Mouse (Mus musculus): Measurements from ENCODE around the gene Mum1. TPM values are rescaled to one million over a fixed set of nuclear protein-coding genes. Genes with fewer than 3 reads are reported as not detected.

Gene Mum1
- polyA plus RNA-seq, 1 experiment: 42.8 TPM

DNA sequence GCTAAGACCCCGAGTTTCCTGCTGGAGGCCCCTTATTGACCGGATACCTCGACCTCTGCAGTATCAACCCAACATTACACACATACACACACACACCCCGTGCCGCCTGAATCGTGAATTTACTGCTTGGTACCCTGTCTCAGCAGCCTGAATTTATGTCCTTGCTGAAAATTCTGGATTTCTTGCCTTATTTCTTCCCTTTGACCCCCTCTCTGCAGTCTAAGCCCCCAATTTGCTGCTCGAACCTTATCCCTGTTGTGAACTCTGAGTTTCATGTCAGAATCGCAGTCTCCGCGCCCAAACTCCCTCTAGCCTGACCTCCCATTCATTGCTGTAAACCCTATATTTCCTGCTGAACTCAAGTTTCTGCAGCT is 919 bp downstream of the Mum1 start:
- Histone ChIP-seq H3K4me3 (ENCODE audit: extremely low read depth, insufficient read depth, insufficient read length) (peak overlapping the region; percentile 77), H3K36me3 (ENCODE audit: control insufficient read depth, insufficient read depth, low read length) (peaks cover 21% of the 10 kb centered on the region), H3K27ac (ENCODE audit: insufficient read depth, low read length) (peak overlapping the region; percentile 72), H3K27me3 (ENCODE audit: control insufficient read depth, insufficient read depth, low read length) (no peaks in the 10 kb centered on the region), H3K4me1 (ENCODE audit: control insufficient read depth, insufficient read depth, insufficient read length) (no peaks in the 10 kb centered on the region; the same call in 1 of the 2 replicates)
- WGBS: 5% methylated on average over 10 of the region's 10 CpGs
- DNase-seq (ENCODE audit: low read depth in 1 of 2, low spot score in 2 of 2): no peak
- TF ChIP-seq POLR2A (IDR thresholded peaks at IDR 0.05; ENCODE audit: low read depth, low read length): no peak
- TF ChIP-seq CTCF (IDR thresholded peaks at IDR 0.05; ENCODE audit: extremely low read depth, insufficient read depth, insufficient read length, insufficient replicate concordance): no peak

DNA sequence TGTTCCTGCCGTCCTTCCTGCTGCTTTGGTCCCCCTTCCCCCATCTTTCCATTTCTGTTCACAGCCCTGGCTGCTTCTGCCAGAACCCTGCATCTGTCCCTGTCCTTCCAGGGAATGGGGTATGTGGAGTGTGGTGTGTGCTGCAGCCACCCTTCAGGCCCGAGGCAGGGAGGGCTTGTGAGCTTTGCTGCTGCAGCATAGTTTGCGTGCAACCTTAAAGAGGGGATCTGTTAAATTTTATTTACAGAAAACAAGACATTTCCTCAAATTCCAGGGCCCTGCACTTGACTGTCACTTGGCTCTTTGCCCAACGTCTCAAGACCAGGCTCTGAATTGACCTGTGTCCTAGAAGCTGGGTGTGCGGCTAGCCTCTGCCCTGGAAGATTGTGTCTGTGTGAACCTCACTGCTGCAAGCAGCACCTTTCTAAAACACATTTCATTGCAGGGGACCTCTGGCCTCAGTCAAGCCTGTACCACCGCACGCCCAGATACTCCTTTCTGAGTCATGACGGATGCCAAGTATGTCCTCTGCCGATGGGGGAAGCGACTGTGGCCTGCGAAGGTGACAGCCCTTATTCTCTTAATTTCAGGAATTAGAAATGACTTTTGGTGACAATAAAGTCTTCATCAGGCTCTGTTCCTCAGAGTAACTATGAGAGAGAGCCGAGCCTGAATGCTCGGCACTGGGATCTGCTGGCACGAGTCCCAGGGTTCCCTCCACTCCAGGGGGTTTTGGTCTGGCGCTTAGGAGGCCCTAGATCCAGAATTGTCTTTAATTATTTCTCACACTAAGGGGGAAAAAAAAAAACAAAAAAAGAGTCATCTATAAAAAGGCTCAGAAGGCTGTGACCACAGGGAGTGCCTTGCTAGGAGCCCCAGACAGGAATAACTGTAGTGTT is 1.9 kb downstream of the Mum1 start:
- WGBS: 87% methylated on average over 15 of the region's 15 CpGs
- no peak overlapping the region for H3K27ac ChIP-seq (ENCODE audit: insufficient read depth, low read length)
- H3K36me3 ChIP-seq (ENCODE audit: control insufficient read depth, insufficient read depth, low read length): peaks cover 30% of the 10 kb centered on the region
- no peak for TF ChIP-seq CTCF (IDR thresholded peaks at IDR 0.05; ENCODE audit: extremely low read depth, insufficient read depth, insufficient read length, insufficient replicate concordance)
- no peaks in the 10 kb centered on the region; the same call in 1 of the 2 replicates for H3K4me1 ChIP-seq (ENCODE audit: control insufficient read depth, insufficient read depth, insufficient read length)
- H3K4me3 ChIP-seq (ENCODE audit: extremely low read depth, insufficient read depth, insufficient read length): no peak overlapping the region
- no peaks in the 10 kb centered on the region for H3K27me3 ChIP-seq (ENCODE audit: control insufficient read depth, insufficient read depth, low read length)
- no peak for DNase-seq (ENCODE audit: low read depth in 1 of 2, low spot score in 2 of 2)

DNA sequence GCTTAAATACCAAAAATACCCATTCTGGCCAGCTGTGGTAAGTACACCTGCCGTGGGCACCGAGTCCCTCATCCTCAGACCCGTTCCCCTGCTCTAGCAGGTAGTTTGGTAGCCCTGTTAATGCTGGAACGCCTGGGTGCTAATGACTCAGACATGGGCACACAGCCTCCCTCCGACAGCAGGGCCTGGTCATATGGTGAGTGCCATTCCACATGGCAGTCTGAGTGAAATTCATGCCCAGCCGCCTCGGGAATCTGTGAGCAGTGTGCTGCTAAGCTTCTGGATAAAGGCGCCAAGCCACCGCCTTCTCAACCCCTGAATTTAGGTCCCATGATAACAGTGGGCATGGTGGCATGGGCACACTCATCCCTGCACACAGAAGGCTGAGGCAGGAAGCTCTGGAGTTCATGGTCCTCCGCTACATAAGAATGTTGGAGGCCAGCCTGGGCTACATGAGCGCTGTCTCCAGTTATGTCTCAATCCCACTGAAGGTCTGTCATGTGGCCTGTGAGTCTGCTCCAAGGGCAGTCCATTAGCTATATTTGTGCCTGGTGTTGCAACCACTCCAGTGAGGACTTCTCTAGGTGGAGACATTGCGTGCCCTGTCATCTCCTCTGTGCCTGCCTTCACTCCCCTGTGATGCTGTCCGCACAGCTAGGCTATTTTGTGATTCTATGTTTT is 10.1 kb downstream of the Mum1 start:
- H3K36me3 ChIP-seq (ENCODE audit: control insufficient read depth, insufficient read depth, low read length): peaks cover 52% of the 10 kb centered on the region
- 94% methylated on average over 13 of the region's 13 CpGs for WGBS
- TF ChIP-seq POLR2A (IDR thresholded peaks at IDR 0.05; ENCODE audit: low read depth, low read length): no peak
- TF ChIP-seq CTCF (IDR thresholded peaks at IDR 0.05; ENCODE audit: extremely low read depth, insufficient read depth, insufficient read length, insufficient replicate concordance): no peak

DNA sequence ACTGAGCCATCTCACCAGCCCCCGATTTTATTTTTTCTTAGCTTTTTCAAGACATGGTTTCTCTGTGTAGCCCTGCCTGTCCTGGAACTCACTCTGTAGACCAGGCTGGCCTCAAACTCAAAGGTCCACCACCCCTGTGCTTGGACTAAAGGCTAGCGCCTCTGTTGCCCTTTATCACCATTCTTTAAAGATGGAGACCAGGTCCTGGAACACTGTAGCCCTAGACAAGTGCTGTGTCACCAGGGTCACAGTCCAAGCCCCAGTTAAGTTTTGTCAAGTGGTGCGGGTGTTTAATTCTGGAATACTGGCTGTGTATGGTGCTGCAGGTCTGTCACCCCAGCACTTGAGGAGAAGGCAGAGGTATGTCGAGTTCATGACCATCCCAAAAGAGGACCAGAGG is 10.8 kb downstream of the Mum1 start:
- Histone ChIP-seq H3K27ac (ENCODE audit: insufficient read depth, low read length) (no peak overlapping the region), H3K4me3 (ENCODE audit: extremely low read depth, insufficient read depth, insufficient read length) (no peak overlapping the region), H3K36me3 (ENCODE audit: control insufficient read depth, insufficient read depth, low read length) (peaks cover 52% of the 10 kb centered on the region), H3K27me3 (ENCODE audit: control insufficient read depth, insufficient read depth, low read length) (no peaks in the 10 kb centered on the region), H3K4me1 (ENCODE audit: control insufficient read depth, insufficient read depth, insufficient read length) (no peaks in the 10 kb centered on the region)
- DNase-seq (ENCODE audit: low read depth in 1 of 2, low spot score in 2 of 2): no peak
- TF ChIP-seq POLR2A (IDR thresholded peaks at IDR 0.05; ENCODE audit: low read depth, low read length): no peak
- no peak for TF ChIP-seq CTCF (IDR thresholded peaks at IDR 0.05; ENCODE audit: extremely low read depth, insufficient read depth, insufficient read length, insufficient replicate concordance)
- WGBS: 90% methylated on average over 4 of the region's 4 CpGs

More for the DNA sequence above, 10.1 kb downstream of the Mum1 start:
- Histone ChIP-seq H3K4me3 (ENCODE audit: extremely low read depth, insufficient read depth, insufficient read length) (no peak overlapping the region), H3K4me1 (ENCODE audit: control insufficient read depth, insufficient read depth, insufficient read length) (no peaks in the 10 kb centered on the region), H3K27ac (ENCODE audit: insufficient read depth, low read length) (no peak overlapping the region), H3K27me3 (ENCODE audit: control insufficient read depth, insufficient read depth, low read length) (no peaks in the 10 kb centered on the region)
- DNase-seq (ENCODE audit: low read depth in 1 of 2, low spot score in 2 of 2): no peak

DNA sequence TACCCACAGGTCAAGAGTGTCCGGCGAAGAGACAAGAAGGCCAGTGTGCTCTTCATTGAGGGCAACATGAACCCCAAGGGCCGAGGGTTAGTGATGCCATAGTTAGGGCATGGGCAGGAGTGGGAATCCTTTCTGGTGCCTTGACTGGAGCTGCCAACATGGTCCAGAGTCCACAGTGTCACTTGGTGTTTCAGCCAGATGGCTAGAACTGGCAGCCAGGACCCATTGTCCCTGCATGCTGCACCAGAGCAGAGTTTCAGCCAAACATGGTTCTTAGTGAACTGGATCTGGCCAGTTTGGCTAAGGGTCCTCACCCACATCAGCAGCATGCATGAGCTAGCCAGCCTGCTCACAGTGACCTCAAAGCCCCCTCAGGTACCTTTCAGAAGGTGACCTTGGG is 12.1 kb downstream of the Mum1 start:
- WGBS: 97% methylated on average over 3 of the region's 3 CpGs
- H3K4me3 ChIP-seq (ENCODE audit: extremely low read depth, insufficient read depth, insufficient read length): no peak overlapping the region
- no peaks in the 10 kb centered on the region for H3K27me3 ChIP-seq (ENCODE audit: control insufficient read depth, insufficient read depth, low read length)
- H3K27ac ChIP-seq (ENCODE audit: insufficient read depth, low read length): no peak overlapping the region
- H3K36me3 ChIP-seq (ENCODE audit: control insufficient read depth, insufficient read depth, low read length): peaks cover 44% of the 10 kb centered on the region
- TF ChIP-seq POLR2A (IDR thresholded peaks at IDR 0.05; ENCODE audit: low read depth, low read length) (no peak), CTCF (IDR thresholded peaks at IDR 0.05; ENCODE audit: extremely low read depth, insufficient read depth, insufficient read length, insufficient replicate concordance) (no peak)
- H3K4me1 ChIP-seq (ENCODE audit: control insufficient read depth, insufficient read depth, insufficient read length): no peaks in the 10 kb centered on the region
- no peak for DNase-seq (ENCODE audit: low read depth in 1 of 2, low spot score in 2 of 2)

DNA sequence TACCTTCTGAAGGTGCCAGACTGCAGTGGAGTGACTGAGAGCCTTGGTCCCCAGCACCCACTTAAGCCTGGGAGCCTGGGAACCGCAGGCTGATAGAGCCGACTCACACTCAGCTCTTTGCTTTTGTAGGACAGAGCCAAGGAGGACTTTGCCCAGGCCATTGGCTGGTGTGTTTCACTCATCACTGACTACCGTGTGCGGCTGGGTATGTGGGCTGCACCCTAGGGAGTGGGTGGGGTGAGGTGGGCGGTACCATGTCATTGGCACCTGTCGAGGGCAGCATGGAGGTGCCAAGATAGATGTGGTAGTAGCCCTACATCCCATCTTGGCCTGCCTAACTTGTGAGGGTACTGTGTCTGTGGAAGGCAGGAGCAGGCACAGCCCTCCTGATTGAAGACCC is 13.6 kb downstream of the Mum1 start:
- Histone ChIP-seq H3K27me3 (ENCODE audit: control insufficient read depth, insufficient read depth, low read length) (no peaks in the 10 kb centered on the region), H3K4me1 (ENCODE audit: control insufficient read depth, insufficient read depth, insufficient read length) (no peaks in the 10 kb centered on the region), H3K36me3 (ENCODE audit: control insufficient read depth, insufficient read depth, low read length) (peaks cover 38% of the 10 kb centered on the region), H3K4me3 (ENCODE audit: extremely low read depth, insufficient read depth, insufficient read length) (no peak overlapping the region), H3K27ac (ENCODE audit: insufficient read depth, low read length) (no peak overlapping the region)
- no peak for TF ChIP-seq POLR2A (IDR thresholded peaks at IDR 0.05; ENCODE audit: low read depth, low read length)
- DNase-seq (ENCODE audit: low read depth in 1 of 2, low spot score in 2 of 2): no peak
- WGBS: 87% methylated on average over 6 of the region's 6 CpGs

DNA sequence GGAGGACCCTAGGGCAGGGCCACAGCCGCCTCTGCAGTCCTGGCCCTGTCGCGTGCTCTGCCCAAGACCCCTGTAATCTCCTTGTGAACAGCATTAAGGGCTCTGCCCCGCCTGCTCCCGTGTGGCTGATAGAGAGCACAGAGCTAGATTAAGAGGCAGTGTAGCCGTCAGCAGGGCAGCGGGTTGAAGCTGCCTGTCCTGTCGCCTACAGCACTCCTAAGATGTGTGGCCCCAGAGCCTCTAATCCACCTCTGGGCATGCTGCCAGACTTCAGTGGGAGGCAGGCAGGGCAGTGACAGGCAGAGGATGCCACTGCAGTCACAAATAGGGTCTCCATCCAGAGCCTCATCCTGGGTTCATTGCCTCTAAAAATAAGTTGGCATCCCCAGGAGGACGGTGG is 15.9 kb downstream of the Mum1 start:
- Histone ChIP-seq H3K36me3 (ENCODE audit: control insufficient read depth, insufficient read depth, low read length) (peaks cover 29% of the 10 kb centered on the region), H3K4me1 (ENCODE audit: control insufficient read depth, insufficient read depth, insufficient read length) (no peaks in the 10 kb centered on the region), H3K4me3 (ENCODE audit: extremely low read depth, insufficient read depth, insufficient read length) (no peak overlapping the region), H3K27ac (ENCODE audit: insufficient read depth, low read length) (no peak overlapping the region), H3K27me3 (ENCODE audit: control insufficient read depth, insufficient read depth, low read length) (no peaks in the 10 kb centered on the region)
- no peak for TF ChIP-seq POLR2A (IDR thresholded peaks at IDR 0.05; ENCODE audit: low read depth, low read length)
- no peak for TF ChIP-seq CTCF (IDR thresholded peaks at IDR 0.05; ENCODE audit: extremely low read depth, insufficient read depth, insufficient read length, insufficient replicate concordance)
- no peak for DNase-seq (ENCODE audit: low read depth in 1 of 2, low spot score in 2 of 2)
- 90% methylated on average over 9 of the region's 9 CpGs for WGBS
